Mouse (Mus musculus) frontal cortex, postnatal 36 days (tissue): ENCODE measurements around the gene Tpm3.

Experiments used
- DNase-seq, 2 experiments: peaks; one replicate each; pipeline ENCODE4 v3.0.0; 2022; ENCODE audit warnings: low spot score in 2 of 2

The Tpm3 gene

DNA sequence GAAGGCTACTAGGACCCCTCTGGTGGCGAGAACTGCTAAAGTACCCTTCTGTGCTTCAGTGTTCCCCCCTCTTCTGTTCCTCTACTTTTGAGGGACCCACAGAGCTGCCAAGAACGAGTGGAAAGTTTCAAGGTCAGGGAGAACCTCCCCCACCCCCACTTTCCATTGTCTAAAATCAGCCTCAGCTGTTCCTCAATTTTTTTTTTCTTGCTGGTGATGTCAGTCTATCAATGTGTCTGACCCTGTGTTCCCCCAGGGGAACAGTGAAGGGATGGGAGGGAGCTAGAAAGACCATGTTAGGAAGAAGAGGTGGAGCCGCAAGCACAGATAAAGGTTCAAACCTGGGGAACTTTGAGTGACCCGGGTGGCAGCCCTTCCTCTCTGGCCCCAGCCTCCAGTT is at the start of gene Tpm3:
Tpm3 (plus strand) TSS at position 356 of the 400 bp plus-strand sequence.
- DNase-seq, result no peak

DNA sequence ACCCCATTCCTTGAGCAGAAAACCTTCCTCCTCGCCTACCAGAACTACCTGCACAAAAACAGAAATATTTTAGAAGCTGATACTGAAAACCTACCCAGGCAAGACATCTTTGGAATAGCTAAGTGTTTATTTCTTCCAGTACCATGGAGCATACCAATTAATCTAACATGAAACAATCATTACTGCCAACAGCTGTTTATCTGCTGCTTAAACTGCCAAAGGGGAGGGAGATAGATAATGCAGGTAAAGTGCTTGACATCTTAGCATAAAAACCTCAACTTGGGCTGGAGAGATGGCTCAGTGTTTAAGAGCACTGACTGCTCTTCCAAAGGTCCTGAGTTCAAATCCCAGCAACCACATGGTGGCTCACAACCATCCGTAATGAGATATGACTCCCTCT is 37.8 kb upstream of the Tpm3 start:
- no peak for DNase-seq

DNA sequence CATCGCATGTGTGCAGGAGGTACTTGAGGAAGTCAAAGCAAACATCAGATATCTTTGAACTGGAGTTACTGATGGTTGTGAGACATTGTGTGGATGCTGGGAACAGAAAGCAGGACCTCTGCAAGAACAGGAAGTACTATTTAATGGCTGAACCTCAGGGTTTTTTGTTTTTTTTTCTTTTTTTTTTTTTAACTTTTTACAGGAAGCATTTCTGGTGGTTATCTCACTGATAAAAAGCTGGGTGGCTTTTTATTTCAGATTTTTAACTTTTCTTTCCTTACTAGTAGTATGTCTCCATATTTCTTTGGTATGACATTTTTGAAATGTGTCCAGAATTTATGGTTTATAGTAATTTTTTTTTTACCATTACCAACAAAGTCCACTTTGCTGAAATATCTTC is 36.2 kb upstream of the Tpm3 start:
- no peak for DNase-seq

DNA sequence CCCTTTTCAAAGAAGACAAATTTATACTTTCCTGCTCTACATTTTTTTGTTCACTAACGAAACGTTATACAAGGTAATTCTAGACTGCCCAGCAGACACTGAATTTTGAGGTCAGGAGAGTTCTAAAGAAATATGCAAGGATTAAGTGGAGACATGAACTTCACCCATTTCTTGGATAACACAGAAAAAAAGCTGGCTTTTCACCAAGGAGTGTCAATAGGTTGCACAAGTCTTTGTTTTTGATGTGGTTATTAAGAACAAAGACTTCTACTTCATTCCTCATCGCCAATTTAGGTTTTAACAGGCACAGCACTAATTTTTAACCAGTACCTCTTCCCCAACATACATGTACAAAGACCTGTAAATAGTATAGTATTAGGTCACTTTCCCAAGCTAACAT is 22.8 kb upstream of the Tpm3 start:
- DNase-seq, result no peak

DNA sequence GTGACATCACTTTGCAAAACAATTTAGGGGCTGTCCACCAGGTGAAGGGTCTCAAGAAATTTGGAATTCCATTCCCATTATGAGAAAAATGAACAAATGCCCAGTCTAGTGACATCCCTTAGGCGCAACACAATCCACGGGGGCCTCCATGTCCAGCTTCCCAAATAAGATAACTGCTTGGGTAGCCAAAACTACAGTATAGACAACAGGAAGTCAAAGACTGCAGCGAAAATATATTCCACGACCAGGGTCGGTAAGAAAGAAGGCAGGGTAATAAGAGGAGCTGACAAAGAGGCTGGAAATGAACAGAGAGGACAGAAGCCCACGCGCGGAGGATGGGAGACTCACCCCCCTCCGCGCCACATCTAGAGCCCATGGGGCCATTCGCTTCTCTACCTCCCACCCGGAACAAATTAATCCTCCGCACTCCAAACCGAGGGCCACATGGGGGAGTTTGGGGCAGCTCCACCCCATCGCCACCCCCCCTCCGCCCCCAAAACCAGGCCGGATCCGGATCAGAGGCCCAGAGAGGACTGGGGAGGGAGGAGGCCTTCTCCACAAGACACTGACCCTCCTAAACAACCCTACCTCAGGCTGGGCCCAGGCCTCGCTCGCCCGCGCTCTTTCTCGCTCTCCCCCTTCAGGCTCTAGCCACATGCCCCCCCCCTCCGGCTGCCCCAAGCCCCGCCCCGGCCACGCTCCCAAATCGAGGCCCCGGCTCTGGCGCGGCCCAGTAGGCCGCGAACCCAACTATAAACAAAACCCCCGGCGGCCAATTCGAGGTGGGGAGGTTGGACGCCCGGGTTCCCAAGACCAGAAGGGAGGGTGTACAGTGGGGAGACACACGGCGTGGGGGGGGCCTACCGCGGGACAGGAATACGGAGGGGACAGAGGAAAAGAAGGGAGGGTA is 20.8 kb upstream of the Tpm3 start, which contains the start of gene 4933434E20Rik:
4933434E20Rik (plus strand) TSS at position 196 of the 910 bp plus-strand sequence.
- peak; percentile 21 to 42 for DNase-seq

DNA sequence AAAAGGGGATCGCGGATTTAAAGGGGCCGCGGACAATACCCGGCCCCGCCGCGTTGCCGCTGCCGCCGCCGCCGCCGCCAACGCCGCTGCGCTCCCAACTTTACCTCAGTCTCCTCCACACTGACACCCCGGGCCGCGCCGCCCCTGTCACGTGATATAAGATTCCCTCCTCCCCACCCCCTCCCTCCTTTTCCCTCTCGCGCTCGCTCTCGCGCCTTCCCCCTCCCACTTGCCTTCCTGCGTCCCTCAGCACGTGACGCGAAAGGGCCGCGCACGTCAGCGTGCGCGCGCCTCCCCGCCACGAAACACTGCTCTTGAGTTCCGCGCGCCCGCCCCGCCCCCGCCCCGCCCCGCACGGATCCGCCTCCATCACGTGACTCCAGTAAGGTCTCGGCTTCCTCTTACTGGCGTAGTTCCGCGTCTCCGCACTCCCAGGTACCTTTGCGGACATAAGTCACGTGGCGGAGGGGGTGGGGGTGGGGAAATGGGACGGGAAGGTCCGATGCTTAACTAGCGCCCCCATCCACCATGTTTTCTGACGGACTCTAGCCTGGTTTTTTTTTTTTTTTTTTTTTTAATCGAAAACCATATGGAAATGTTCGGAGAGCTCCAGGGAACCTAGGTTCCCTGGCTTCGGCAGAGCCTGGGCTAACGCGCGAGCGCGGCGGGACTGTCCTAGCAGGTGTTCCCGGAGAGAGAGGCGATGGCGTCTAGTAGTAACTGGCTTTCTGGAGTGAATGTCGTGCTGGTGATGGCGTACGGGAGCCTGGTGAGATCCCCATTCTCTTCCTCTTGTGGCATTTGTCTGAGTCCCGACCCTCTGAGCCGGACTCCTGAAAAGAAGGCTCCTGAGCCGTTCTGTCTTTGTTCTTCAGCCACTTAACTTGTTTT is 19.9 kb upstream of the Tpm3 start, which contains the start of gene Ubap2l:
Ubap2l (minus strand) TSS at position 278 of the 891 bp plus-strand sequence.
- DNase-seq, result peak; percentile 87 to 90

DNA sequence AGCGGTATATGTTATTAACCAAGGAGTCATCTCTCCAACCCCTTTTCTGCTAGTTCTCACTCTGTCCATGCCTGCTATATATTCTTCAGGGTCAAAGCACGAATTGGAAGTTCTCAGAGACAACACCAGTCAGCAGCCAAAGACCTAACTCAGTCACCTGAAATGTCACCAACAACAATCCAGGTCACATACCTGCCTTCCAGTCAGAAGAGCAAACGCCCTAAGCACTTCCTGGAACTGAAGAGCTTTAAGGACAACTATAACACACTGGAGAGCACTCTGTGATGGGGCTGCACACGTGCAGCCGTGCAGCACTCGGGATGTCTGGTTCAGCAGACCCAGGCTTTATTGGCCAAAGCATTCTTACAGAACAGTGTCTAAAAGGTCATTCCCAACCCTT is 10.9 kb upstream of the Tpm3 start:
- DNase-seq, result no peak

DNA sequence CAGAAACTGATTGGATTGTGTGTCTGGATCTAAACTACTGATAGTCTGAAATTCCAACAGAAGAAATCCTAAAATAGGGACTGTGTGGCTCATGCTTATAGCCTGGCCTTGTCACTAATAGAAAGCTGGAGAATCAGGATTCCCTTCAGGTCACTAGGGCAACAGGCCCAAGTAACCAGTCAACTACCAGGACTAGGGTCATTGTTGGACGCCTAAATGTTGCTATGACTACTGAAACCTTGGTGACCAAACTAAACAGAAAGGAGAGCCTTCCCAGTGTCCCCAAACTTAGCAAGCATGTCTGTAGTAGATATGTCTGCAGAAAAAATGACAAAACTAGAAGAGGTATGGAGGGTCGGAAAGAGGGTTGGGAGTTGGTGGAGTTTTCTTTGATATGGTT is 9.9 kb upstream of the Tpm3 start:
- no peak for DNase-seq

DNA sequence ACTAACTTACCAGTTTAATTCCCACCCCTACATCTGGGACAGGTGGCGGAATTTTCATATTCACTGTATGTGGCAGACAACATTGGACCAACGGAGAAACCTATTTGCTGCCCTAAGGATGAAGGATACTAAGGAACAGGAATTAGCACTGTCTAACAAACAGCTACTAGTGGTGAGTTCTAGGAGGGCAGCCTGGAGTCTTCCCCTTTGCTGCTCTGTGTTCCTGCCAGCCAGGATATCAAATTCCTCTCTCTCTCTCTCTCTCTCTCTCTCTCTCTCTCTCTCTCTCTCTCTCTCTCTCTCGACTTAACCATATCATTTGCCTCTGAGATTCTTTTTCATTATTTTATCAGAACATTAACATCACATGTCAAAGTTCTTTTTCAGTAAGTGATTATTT is 8.1 kb upstream of the Tpm3 start:
- no peak for DNase-seq

DNA sequence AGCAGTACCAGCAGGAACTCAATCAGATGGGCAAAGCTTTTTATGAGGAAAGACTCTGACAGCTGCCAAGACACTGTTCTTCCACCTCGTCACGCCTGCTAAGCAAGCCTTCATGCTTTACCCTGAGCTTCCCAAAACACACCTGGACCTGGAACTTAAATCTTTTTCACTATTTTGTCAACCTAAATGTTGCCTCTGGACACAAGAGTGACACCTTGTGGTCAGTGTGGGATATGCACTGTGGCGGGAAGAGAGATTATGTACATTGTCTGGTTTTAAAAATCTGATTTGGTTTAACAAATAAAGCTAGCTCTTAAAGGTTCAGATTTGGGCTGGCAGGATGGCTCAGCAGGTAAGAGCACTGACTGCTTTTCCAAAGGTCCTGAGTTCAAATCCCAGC is 6.9 kb upstream of the Tpm3 start:
- DNase-seq, result peak in 1 of 2 experiments; percentile 60

DNA sequence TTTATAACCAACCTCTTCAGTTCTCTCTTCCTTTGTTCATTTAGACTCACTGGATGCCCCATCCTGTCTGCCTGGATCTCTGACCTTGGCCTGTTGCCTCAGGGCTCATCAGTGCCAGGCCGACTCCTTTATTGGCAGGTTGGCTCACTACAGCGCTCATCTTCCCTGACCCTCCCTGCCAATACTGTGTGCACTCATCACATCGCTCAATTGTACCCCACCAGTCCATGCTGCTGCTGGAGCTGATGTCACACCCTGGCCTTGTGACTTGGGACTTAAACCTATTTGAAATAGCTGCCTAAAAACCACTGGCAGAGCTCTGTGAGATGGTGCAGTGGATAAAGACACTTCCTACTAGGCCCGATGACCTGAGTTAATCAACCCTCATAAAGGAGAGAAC is 4.6 kb upstream of the Tpm3 start:
- no peak for DNase-seq

DNA sequence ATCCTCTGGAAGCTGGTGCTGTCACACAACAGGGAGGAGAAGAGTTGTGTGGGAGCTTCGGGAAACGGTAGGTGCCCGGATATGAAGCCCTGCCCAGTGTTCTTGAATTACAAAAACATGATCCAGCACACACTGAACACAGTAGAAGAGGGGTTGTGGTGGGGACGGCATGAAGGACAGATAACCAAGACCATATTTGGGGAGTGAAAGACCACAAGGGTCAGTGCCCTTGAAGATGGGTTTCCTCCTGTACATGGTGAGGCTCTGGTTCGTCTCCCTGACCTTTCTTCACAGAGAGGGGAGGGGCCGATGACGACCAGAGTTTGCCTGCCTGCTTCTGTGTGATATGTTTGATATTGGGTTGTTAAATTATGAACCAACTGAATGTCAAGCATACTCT is 2.8 kb upstream of the Tpm3 start:
- no peak for DNase-seq

DNA sequence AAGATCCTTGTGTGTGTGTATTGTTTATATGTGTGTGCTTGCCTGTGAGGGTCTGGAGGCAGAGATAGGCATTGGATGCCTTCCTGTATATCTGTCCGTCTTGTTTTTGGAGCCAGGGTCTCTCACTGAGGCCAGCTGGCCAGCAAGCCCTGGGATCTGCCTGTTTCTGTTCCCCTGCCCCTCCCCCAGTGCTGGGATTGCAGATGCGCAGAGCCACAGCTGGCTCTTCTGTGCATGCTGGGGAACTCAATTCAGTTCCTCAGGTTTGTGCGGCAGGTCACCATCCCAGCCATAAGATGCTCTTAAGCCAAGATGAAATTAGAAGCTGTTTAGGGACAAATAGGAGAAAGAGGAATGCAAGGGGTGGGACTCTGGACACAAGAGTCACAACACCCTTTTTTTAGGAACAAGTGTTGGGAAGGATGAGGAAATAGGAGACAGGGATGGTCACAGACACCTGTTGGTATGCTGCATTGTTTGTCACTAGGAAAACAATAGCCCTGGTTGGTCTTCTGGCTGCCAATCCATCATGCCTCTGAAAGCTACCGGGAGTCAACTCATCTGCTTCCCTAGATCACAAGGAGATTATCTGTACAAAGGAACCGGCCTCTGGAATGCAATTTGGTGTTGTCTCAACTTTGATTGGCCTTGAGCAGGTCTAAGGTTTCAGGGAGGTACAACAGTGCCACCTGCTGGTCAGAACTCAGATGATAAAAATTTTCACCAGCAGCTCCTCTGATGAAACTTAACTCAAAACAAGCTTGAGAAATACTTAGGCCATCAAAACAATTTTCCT is 4.7 kb downstream of the Tpm3 start:
- DNase-seq, result peak; percentile 81 to 87

DNA sequence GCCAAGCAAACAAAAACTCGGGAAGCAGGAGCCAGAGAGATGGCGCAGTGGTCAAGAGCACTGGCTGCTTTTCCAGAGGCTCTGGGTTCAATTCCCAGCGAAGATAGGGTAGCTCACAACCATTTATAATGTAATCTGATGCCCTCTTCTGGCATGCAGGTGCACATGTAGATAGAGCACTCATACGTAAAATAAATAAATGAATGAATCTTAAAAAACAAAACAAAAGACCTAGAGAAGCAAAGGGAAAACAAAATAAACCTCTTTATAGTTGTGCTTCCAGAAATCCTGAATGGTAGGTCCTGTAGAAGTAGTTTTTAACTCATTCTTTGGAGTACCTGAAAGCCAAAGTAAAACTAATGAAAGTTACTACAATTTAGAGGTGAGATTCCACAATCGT is 5.8 kb downstream of the Tpm3 start:
- DNase-seq, result no peak

DNA sequence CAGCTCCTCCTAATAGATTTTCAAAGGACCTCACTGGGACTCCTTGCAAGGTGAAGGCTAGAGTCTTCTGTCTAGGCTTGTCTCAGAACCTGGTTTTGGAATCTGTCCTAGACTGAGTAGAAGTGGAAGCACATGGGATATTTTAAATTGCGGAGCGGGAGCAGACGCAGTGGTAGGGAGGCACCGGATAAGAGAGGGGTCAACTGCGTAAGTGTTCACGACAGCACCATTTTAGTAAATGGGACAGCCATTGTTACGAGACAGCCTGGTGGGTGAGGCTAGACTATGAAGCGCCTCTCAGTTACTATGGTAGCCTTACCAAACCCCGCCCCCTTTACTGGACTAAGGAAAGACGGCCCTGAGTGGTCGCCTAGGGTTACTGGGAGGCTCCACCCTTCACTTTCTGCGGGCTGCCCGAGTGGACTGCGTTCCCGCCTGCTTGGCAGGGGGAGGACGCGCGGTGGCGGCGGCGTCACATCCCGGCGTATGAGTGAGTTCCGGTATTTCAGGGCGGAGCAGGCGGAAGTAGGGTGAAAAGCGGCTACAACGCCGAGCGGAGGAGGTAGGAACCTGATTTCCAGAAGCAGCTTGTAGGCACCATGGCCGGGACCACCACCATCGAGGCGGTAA is 6.8 kb downstream of the Tpm3 start:
- peak; percentile 91 for DNase-seq

DNA sequence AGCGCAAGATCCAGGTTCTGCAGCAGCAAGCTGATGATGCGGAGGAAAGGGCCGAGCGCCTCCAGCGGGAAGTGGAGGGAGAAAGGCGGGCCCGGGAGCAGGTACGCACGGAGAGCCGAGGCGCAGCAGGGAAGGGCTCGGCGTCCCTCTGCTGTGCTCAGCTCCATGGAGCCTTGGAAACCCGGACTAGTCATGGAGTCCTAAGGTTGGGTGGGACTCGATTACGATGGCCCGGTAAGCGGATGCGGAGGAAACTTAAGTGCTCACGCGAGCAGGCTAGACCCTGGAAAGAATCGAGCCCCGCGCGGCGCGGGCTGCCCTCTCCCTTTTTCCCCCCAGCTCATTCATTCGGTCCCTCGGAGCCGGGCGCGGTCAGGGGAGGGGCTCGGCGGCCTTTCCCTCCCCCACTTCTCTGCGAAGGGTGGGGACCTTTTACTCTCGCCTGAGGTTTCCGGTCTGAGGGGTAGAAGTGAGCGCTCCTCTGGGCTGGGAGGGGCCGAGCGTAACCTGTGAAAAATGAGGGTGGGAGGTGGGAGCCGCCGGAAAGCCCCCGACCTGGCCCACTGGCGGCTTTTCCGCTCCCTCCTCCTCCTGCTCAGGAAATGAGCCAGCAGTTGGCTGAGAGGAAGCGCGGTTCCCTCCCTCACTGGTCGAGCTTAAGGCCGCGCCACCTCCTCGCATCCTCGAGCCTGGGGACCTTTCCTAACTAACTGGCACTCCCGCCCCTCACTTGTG is 7.5 kb downstream of the Tpm3 start:
- DNase-seq, result peak; percentile 50 to 52

DNA sequence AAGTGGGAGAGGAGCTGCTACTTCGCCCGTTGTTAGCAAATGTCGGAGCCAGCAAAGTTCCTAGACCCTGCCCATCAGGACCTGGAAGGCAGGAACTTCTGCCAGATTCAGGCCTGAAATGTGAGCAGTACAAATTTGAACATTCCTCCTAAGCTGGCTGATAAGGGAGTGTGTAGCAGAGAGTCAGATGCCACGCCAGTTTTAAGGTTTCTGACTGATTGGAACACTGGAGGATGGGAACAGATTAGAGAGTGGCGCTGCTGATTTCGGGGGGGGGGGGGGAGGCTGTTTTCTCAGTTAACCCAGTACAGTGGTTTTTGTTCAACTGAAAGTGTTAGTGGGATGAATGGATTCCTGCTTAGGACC is 8.0 kb downstream of the Tpm3 start:
- no peak for DNase-seq

DNA sequence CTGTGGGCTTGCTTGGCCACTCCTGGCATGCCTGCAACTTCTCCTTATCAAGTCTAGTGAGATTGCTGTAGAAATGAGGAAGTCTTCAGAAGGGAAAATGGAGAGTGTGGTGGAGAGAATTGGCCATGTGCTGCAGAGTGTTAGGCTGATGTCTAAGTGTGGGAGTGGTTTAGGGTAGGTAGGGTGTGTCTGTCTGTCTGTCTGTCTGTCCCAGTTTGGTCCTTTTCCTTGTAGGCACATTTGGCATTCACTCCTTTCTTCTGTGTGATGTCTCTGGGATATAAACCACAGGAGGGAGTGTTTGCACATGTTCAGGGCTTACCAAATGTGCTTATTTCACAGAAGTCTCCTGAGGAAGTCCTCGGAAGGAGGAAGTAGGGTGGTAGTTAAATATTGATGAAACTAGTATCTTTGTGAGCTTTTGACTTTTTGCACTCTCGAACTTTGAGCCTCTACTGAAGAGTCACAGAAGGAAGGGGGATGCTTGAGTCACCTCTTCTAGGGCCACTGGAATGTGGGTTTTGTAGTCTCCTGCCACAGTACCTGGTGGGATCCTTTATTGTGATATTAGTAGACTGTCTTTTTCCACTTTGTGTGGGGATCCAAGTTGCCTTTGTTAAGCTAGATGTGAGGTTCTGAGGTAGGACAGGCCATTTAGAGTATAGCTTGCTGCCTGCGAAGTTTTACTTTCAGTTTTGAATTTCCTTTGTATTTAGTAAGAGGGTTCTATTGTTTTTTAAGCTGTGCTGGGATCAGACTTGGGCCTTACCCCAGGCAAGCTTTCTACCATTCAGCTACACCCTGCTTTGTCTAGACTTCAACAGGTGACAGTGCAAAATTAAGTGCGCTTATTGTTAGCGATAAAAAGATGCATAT is 9.2 kb downstream of the Tpm3 start:
- DNase-seq, result no peak

DNA sequence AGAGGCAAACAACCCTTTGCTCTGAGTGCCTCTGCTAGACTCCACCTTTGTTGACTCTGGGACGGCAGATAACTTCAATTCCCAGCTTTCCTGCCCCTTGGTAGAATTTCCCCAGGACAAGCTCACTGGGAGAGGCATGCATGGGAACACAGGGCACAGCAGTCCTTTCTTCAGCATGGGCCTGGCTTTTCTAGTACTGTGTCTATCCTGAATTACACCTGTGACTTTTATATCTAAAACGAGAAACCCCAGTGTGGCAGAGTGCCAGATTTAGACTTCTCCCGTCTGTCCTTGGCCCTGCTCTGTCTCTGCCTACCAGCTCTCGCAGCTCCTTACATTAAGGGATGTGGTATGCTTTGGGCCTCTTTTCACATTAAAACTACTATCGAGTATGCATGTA is 10.6 kb downstream of the Tpm3 start:
- peak in 1 of 2 experiments; percentile 50 for DNase-seq
